In the genomic region with DNA sequence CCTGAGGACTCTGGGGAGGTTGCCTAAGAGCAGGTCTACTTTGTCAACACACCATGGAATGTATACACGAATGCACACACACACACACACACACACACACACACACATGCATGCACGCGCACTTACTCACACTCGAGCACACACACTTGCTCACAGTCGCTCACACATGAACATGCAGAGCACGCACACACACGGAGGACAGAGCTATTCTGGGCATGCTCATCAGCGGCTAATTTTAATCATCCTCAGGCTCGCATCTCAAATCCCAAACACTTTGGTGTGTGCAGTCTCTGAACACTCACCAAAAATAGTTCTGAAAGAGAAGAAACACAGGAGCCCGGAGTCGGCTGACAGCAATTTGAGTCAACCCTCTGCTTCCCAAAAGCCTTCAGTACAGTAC, we compare ENCODE assay signal across 18 mouse cellular contexts.
DNase-seq lines count a peak whose midpoint lies in the region; ATAC-seq and TF ChIP-seq lines count a peak whose summit lies in the region.
"Had no signal": no experiment of that assay in that cellular context is flagged by ENCODE, and none has a peak within 500 bp of the region (broad histone marks: within the 10 kb centered on the region; RNA-seq: fewer than 3 reads in every experiment).

No protein-coding gene starts in this region.

- H3K9me3 ChIP-seq in forebrain, postnatal 0 days (ENCODE audit: low read length) = no peaks in the 10 kb centered on the region
- H3K9me3 ChIP-seq in forebrain, embryonic 15.5 days = no peaks in the 10 kb centered on the region
- H3K9me3 ChIP-seq in heart, embryonic 13.5 days = no peaks in the 10 kb centered on the region
- H3K9me3 ChIP-seq in heart, embryonic 11.5 days (replicated peaks; ENCODE audit: control insufficient read depth, low read length) = no peaks in the 10 kb centered on the region
- H3K9me3 ChIP-seq: hindbrain, embryonic 10.5 days; liver, embryonic 12.5 days; lung, embryonic 15.5 days had no signal

- no peak overlapping the region for H3K4me2 ChIP-seq in forebrain, postnatal 0 days (ENCODE audit: low read depth)
- no peak overlapping the region for H3K4me2 ChIP-seq in forebrain, embryonic 15.5 days (replicated peaks)
- peak overlapping the region; percentile 0; the same call in 1 of the 2 replicates for H3K4me2 ChIP-seq in heart, embryonic 13.5 days
- no peak overlapping the region for H3K4me2 ChIP-seq in heart, embryonic 11.5 days
- H3K4me2 ChIP-seq: liver, embryonic 12.5 days; lung, embryonic 15.5 days had no signal

- peak; percentile 39 for DNase-seq in forebrain, postnatal 0 days
- DNase-seq in right cerebral cortex, adult 18-20 months = peak; percentile 54
- no peak for DNase-seq in right cerebral cortex, postnatal 4 days
- DNase-seq in telencephalon, adult 2 months (ENCODE audit: low read depth, low spot score) = peak; percentile 68
- DNase-seq in testis, postnatal 14 days (ENCODE audit: low spot score) = no peak
- DNase-seq: adrenal gland, postnatal 14 days; cerebellum, postnatal 14 days; kidney, adult 9 months; kidney, postnatal 4 days had no signal

- no peaks in the 10 kb centered on the region for H3K4me1 ChIP-seq in forebrain, postnatal 0 days (ENCODE audit: insufficient read depth)
- no peaks in the 10 kb centered on the region for H3K4me1 ChIP-seq in forebrain, embryonic 15.5 days
- H3K4me1 ChIP-seq in heart, embryonic 13.5 days = peaks cover 16% of the 10 kb centered on the region
- no peaks in the 10 kb centered on the region for H3K4me1 ChIP-seq in heart, embryonic 11.5 days (ENCODE audit: control insufficient read depth, insufficient read depth, low read length)

- no peak for TF ChIP-seq CTCF in forebrain, postnatal 0 days (IDR thresholded peaks at IDR 0.05; ENCODE audit: low read depth)

- H3K9ac ChIP-seq in forebrain, postnatal 0 days = no peak overlapping the region
- H3K9ac ChIP-seq in forebrain, embryonic 15.5 days (replicated peaks) = no peak overlapping the region
- H3K9ac ChIP-seq in heart, embryonic 13.5 days = 0 out of 2 replicates have a peak overlapping the region, but pooled peaks have one; percentile 19
- no peak overlapping the region for H3K9ac ChIP-seq in heart, embryonic 11.5 days (ENCODE audit: low read depth, low read length)
- H3K9ac ChIP-seq: liver, embryonic 12.5 days; lung, embryonic 15.5 days had no signal

- no peaks in the 10 kb centered on the region for H3K36me3 ChIP-seq in forebrain, postnatal 0 days (ENCODE audit: insufficient read depth)
- no peaks in the 10 kb centered on the region for H3K36me3 ChIP-seq in forebrain, embryonic 15.5 days
- H3K36me3 ChIP-seq in heart, embryonic 13.5 days = no peaks in the 10 kb centered on the region
- no peaks in the 10 kb centered on the region for H3K36me3 ChIP-seq in heart, embryonic 11.5 days (ENCODE audit: control insufficient read depth, insufficient read depth, low read length)
- H3K36me3 ChIP-seq: hindbrain, embryonic 10.5 days; liver, embryonic 12.5 days; lung, embryonic 15.5 days had no signal

- H3K4me3 ChIP-seq in forebrain, postnatal 0 days (ENCODE audit: low read depth, low read length) = no peak overlapping the region
- no peak overlapping the region for H3K4me3 ChIP-seq in forebrain, embryonic 15.5 days
- H3K4me3 ChIP-seq in heart, embryonic 13.5 days = no peak overlapping the region
- H3K4me3 ChIP-seq in heart, embryonic 11.5 days (ENCODE audit: low read depth, low read length) = no peak overlapping the region
- H3K4me3 ChIP-seq: hindbrain, embryonic 10.5 days; liver, embryonic 12.5 days; lung, embryonic 15.5 days had no signal

- H3K27me3 ChIP-seq in forebrain, postnatal 0 days (ENCODE audit: insufficient read depth, low read length) = no peaks in the 10 kb centered on the region
- H3K27me3 ChIP-seq in forebrain, embryonic 15.5 days = no peaks in the 10 kb centered on the region
- H3K27me3 ChIP-seq in heart, embryonic 13.5 days (replicated peaks) = 0 out of 2 replicates have a peak, but pooled peaks cover 10% of the 10 kb centered on the region
- H3K27me3 ChIP-seq in heart, embryonic 11.5 days (ENCODE audit: control insufficient read depth, insufficient read depth, low read length) = no peaks in the 10 kb centered on the region
- H3K27me3 ChIP-seq: CH12.LX; lung, embryonic 15.5 days had no signal

- 0 out of 2 replicates have a peak overlapping the region, but pooled peaks have one; percentile 35 for H3K27ac ChIP-seq in forebrain, postnatal 0 days (ENCODE audit: low read depth, low read length)
- H3K27ac ChIP-seq in forebrain, embryonic 15.5 days (replicated peaks) = no peak overlapping the region; the same call in 1 of the 2 replicates
- peak overlapping the region; percentile 67 for H3K27ac ChIP-seq in heart, embryonic 13.5 days (replicated peaks)
- H3K27ac ChIP-seq in heart, embryonic 11.5 days (ENCODE audit: low read depth, low read length) = no peak overlapping the region
- H3K27ac ChIP-seq: hindbrain, embryonic 10.5 days; liver, embryonic 12.5 days; lung, embryonic 15.5 days had no signal

- WGBS in forebrain, postnatal 0 days = 77% methylated on average over 11 of the region's 11 CpGs
- WGBS in forebrain, embryonic 15.5 days = 91% methylated on average over 11 of the region's 11 CpGs
- 49% methylated on average over 11 of the region's 11 CpGs for WGBS in heart, embryonic 13.5 days
- WGBS in heart, embryonic 11.5 days (ENCODE audit: insufficient replicate concordance) = 62% methylated on average over 11 of the region's 11 CpGs

- ATAC-seq in forebrain, postnatal 0 days = peak; percentile 50
- no peak for ATAC-seq in forebrain, embryonic 15.5 days (replicated peaks)
- no peak for ATAC-seq in heart, embryonic 13.5 days (ENCODE audit: extremely low read depth, insufficient number of reproducible peaks, low FRiP score, low TSS enrichment)
- ATAC-seq in heart, embryonic 11.5 days (replicated peaks; ENCODE audit: insufficient number of reproducible peaks, low FRiP score, low TSS enrichment) = no peak
- ATAC-seq: inflammation-experienced regulatory T-cells, adult 6 months; liver, embryonic 12.5 days; midbrain, embryonic 16.5 days had no signal

Comparison
In these comparisons a context has a peak if more than half of its experiments do, and no peak if none do; other contexts are left out.
1. DNase-seq: peak in forebrain, postnatal 0 days (single experiment), right cerebral cortex, adult 18-20 months (single experiment) and telencephalon, adult 2 months (single experiment); none in right cerebral cortex, postnatal 4 days (single experiment) and testis, postnatal 14 days (single experiment).
2. H3K27ac ChIP-seq: peak in forebrain, postnatal 0 days (single experiment) and heart, embryonic 13.5 days (single experiment); none in forebrain, embryonic 15.5 days (single experiment) and heart, embryonic 11.5 days (single experiment).